Mouse (Mus musculus) gastrocnemius, postnatal 4 days (tissue): ENCODE data around the gene Xrcc1. TPM values are rescaled to one million over a fixed set of nuclear protein-coding genes. Genes with fewer than 3 reads are reported as not detected.

Source experiments
- DNase-seq, 2 experiments: peaks; one replicate each; pipeline ENCODE4 v3.0.0; 2021 to 2022; ENCODE audit warnings: low spot score in 2 of 2, mixed read lengths in 2 of 2
- total RNA-seq, 2 experiments: library from RNA; stranded (reverse); gene quantifications; 2 replicates each; pipeline ENCODE4 v1.2.3; 2021

Gene Xrcc1
- total RNA-seq, 2 experiments from 2014 or later, result 44.4 to 45.2 TPM

DNA sequence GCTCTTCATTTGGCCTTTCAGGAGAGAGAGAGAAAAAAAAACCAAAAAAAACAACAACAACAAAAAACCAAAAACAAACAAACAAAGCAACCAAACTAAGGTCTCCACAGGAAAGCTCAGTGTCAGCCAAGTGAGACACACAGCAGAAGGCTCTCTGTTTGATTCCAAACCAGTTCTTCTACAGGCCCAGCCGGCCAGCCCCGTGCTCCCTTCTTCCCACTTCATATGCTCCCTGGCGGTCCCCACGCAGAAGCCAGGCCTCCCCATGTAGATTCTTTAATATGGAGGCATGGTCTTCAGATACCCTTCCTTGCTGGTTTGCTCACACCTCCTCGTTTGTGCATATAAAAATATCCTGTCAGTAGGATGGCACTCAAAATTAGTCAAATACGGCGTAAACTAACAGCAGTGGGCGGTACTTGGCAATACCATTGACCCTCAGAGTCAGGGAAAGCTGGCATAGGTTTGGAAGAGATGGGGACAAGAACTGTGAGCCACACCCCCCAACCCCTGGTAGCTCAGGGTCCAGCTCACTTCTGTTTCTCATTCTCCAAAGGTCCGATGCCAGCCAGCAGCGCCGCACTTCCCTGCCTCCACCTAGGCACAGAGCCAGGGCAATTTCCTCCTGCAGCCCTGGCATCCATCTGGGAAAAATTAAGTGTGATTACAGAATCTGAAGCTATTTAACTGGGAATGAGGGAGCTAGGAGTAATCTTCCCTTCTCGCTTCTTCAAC, 20.2 kb upstream of the Xrcc1 start:
- DNase-seq, result no peak

DNA sequence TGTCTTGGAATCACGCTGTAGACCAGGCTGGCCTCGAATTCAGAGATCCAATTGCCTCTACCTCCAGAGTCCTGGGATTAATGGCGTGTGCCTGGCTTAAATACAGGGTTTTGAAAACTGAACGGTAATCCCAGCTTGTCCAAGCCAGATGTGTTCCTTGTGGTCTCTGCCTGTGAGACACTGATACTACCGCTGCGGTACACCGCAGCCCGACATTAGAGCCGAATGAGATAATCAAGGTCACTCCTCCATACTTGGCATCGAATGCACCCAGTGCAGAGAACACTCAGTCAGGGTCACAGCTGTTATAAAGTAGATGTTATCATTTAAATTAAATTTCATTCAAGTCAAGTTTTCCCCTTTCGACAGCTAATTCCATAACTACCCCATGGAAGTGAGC, 17.2 kb upstream of the Xrcc1 start:
- no peak for DNase-seq

DNA sequence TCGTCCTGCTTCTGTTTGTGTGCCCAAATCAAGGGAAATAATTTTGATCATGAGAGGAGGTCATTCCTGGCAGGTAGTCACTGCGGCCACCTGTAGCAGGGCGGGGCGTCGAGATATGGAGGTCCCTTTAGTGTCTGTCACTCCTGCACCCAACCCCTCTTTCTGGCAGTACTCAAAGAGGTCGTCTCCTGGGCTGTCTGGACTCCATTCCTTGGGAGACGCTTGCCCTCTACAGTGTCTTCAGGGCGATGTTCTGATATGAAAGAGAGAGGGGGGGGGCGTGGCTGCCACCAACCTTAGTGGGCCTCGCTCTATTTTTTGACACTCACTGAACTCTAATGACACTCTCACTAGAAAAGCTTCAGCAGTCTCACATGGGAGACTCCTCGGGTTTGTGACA, 16.5 kb upstream of the Xrcc1 start:
- DNase-seq, result no peak

DNA sequence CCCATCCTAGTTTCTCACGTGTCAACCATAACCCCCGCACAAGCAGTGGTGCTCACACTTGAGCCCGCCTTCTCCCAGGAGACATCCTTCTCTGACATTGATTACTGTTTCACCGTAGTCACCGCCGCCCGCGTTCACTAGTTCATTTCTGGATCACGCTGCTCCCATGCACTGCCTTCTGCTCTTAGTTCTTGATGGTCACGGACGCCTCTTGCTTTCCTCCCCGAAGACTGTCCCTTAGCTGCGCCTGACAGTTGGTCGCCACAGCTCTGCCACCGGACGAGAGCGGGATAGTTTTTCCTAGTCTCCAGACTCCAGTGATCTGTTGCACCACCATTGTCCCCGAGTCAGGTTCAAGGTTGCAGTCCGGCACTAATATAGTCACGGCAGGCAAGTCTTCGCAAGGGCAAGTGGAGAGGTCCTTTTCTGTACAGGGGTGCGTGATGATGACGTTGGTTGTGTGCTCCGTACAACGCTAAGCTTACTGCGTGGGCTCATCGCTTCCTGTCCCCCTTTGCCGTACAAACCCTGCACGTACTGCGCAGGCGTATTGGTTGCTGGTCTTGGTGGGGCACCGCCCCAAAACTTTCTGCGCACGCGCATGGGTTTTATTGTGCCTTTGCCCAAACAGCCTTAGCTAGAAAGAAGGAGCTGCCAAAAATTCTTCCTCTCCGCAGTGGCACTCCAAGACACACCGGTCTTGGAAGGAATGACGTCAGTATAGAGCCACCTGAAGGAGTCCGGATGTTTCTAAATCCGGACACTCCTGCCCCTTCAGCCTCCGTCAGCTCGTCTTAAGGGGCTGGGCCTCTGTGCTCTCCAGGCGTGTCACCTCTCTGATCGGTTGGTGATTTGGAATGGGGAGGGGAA, 15.8 kb upstream of the Xrcc1 start, which contains the start of gene Irgq:
TSS of gene Irgq (plus strand) at position 628 of the 870 bp plus-strand sequence.
- DNase-seq, result peak; percentile 98

DNA sequence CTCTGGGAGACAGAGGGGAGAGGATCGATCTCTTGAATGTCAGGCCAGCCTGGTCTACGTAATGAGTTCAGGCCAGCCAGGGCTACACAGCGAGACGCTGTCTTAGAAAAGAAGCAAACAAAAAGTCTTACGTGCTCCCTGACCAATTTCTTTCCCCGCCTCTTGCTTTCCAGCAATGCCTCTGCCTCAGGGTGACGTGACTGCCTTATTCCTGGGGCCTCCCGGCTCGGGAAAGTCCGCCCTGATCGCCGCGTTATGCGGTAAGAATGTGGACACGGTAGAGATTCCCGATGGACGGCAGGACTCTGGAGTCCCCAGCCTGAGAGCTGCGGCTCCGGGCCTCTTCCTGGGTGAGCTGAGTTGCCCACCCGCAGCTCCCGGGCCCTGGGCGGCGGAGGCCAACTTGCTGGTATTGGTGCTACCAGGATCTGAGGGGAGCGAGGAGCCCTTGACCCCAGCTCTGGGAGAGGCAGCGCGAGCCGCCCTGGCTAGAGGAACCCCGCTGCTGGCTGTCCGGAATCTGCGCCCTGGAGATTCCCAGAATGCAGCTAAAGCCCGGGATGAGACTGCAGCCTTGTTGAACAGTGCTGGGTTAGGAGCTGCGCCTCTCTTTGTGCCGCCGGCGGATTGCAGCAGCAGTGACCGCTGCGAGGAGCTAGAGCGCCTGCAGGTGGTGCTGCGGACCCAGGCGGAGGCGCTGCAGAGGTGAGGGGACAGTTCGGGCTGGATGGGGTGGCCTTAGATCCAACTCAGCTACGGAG, 14.7 kb upstream of the Xrcc1 start:
- peak; percentile 59 to 82 for DNase-seq

DNA sequence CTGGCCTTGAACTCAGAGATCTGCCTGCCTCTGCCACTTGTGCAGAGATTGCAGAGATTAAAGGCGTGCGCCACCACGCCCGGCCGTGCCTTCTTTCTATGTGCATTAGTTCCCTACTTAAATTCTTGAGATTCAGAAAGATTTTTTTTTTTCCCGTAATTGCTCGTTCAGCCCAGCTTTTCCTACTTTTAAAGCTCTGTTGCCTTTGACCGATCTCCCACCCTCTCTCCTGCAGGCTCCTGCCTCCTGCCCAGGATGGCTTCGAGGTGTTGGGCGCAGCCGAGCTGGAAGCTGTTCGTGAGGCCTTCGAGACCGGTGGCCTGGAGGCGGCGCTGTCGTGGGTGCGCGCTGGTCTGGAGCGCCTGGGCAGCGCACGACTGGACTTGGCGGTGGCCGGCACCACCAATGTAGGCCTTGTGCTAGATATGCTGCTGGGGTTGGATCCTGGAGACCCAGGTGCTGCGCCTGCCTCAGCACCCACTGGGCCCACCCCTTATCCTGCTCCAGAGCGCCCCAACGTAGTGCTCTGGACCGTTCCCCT, 13.0 kb upstream of the Xrcc1 start:
- no peak for DNase-seq

DNA sequence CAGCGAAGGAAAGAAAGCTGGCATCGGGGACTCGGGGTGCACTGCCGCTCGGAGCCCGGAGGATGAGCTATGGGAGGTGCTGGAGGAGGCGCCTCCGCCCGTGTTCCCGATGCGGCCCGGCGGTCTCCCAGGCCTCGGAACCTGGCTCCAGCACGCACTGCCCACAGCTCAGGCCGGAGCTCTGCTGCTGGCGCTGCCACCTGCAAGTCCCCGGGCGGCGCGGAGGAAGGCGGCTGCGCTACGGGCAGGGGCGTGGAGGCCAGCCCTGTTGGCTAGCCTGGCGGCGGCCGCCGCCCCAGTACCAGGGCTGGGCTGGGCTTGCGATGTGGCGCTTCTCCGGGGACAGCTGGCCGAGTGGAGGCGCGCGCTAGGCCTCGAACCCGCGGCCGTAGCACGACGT, 12.3 kb upstream of the Xrcc1 start:
- no peak for DNase-seq

DNA sequence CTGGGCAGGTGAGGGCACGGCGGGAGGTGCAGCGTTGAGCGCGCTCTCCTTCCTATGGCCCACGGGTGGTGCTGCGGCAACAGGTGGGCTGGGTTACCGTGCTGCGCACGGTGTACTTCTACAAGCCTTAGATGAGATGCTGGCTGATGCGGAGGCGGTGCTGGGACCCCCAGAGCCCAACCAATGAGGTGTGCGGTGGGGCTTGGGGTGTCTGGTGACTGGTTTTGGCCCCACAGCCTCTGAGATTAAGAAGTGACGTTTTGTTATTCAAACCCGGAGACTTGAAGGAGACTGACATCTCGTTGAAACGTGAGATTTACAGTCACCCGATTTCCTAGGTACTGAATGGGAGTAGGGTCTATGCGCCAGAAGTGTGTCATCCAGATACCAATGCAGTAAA, 11.8 kb upstream of the Xrcc1 start:
- no peak for DNase-seq

DNA sequence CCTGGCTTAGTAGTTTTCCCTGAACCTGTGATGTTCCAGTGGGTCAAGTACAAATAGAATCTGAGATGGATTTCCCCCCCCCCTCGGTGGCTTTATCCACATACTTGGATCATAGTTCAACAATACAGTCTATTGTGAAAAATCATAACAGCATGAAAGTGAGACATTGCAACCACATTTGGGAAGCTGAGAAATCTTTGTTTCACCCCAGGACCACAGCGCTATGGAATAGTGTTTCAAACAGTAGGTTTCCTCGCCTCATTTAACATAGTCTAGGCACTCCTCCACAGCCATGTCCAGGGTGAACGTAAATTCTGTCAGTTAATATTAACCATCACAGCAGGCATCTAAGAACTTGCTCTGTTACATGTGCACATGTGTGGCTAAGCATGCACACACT, 9.0 kb upstream of the Xrcc1 start:
- DNase-seq, result no peak

DNA sequence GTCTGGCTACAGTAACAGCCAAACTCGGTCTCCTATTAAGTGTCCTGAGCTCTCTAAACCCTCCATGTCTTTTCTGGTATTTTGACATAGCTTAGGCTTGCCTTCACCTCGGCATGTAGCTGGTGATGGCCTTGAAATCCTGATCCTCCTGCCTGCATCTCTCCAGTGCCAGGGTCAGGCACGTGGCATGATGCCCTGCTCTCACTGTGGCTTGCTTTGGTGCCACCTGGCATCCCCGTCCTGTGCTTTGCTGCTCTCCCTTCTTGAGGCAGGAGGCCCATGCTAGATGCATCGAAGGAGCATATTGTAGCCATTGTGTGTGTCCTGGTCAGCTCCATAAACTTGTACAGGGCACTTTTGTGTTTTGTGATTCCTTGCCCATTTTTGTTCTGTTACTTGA, 8.5 kb upstream of the Xrcc1 start:
- DNase-seq, result no peak

DNA sequence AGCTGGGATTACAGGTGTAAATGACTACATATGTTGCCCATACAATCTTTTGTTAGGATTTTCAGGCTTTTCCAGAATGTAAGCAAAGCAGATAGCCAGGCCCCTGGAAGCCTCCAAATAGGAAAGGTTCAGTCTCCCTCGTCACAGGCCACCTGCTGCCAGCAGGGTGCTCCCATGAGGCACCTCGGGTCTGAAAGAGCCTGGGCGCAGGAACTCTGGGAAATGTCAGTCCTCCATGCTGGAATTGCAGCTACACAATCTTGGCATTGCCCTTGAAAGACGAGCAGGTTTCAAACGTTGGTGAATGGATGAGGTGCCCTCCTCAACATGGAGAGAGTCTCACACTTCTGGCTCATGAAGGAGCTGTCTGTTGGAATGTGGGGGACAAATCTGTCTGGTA, 7.9 kb upstream of the Xrcc1 start:
- no peak for DNase-seq

DNA sequence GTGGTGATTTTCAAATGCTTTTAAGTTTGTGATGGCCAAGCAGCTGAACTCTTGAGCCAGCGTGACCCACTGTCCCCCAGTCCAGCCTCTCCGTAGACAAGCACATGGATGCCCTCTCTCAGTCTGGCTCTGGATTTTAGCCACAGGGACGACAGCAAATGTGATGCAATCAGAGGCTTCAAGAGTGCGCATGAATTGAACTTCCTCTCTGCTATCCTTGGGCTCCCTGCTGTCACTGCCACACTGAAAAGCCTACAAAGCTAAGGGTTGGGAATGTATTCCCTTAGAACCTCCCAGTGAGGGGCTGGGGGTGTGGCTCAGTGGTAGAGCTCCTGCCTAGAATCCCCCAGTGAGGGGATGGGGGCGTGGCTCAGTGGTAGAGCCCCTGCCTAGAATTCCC, 7.4 kb upstream of the Xrcc1 start:
- DNase-seq, result no peak

DNA sequence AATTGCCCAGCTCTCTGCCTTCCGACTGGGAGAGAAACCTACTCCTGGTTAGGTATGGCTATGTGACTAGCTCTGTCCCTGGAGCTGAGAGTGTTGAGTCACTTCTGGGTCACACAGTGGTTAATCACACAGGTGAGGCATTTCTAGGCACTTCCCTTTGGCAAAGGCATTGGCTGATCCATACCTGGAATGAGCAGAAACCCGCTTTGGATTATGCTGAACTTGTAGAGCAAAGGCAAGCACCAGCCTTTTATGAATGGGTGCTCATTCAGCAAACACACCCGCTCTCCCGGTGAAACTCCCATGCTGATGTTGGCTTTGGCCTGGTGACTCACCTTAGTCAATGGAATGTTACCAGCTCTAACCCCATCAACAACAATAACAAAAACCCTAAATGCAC, 6.4 kb upstream of the Xrcc1 start:
- DNase-seq, result no peak

DNA sequence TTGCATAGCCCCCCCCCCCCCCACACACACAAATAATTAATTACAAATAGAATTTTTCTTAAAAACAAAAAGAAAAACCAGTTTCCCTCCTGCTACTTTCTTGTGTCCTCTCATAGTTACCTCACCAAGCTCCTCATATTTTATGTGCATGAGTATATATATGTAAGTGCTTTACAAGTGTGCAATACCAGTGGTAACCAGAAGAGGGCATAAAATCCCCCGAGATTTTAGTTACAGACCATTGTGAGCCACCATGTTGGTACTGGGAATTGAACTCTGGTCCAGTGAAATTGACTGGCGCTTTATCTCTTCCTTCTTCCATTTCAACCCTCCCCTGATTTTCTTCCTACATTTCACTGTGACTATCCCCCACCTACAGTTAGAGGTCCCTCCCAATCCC, 1.6 kb upstream of the Xrcc1 start:
- DNase-seq, result no peak

DNA sequence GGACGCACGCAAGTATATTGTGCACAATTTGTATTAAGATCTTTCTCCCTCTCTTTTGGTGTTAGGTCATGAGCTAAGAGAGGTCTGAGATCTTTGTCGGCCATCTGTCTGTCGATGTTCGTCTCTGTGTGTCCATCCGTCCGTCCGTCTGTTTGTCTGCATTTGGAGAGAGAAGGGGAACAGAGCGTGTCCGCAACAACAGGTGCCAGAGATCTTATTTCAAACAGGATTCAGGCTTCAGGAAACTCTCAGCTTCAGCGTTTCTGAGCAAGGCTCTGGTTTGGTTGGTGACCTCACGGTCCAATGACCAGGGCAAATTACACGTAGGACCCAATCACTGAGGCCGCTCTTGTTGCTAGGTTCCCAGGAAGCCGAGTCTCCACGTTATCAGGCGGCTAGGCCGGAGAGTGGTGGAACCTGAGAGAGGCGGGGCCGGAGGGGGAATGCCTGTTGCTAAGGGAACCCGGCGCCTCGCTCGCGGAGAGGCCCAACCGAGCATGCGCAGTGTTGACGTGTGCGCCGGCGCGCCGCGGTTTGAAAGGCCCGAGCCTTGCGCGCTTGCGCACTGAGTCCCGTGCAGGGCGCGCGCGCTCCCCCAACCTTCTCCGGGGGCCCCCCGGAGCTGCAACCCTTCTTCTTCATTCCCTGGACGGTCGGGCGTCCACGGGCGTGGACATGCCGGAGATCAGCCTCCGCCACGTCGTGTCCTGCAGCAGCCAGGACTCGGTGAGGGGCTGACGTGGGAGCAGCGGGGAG, 723 bp downstream of the Xrcc1 start:
- DNase-seq, result peak; percentile 99

DNA sequence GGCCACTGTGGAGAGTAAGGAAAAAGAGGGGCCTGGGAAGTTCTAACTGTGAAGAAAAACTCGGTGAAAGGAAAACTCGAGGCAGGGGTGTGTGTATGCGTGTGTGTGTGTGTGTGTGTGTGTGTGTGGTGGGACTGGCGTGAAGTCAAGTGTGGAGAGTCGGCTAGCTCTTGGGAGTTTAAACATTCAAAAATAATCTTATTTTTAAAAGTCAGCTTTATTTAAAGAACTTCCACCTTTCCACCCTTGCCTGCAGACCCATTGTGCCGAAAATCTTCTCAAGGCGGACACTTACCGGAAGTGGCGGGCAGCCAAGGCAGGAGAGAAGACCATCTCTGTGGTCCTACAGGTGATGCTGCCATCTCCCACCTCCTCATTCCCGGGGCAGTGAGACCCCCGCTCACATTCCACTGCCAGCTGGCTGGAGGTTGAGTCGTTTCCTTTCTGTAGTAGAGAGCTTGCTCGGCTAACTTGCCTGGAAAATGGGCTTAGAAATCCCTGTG, 1.5 kb downstream of the Xrcc1 start:
- DNase-seq, result no peak

DNA sequence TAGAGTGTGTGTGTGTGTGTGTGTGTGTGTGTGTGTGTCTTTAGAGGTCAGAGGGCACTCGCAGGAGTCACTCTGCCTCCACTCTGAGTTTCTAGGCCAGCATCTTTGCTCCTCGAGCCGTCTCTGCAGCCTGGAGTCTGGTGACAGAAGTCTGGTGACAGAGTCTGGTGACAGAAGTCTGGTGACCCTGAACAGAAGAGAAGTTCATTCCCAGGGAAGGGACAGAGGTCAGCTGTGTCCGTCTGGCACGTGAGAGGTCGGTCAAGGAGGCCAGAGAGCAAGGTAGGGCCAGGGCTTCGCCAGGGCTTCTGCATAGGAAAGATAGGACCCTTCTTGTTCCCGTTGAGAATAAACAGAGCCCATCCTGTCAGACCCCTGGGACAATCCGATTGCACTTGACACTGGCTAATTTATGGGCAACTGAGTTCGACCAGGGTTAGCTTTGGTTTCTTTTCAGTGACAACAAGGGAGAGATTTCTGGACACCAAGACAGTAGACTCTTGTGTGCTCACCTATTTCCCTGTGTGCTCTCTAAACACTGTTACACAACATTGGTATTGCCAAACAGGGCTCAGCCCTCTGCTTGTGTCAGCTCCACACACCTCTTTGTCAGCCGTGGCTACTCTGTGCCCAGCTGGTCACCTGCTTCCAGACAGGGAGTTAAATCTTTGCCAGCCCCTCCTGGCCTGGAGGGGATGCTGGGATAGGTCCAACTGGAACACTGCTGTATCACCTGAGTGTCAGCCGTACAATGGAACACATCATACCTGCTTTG, 6.1 kb downstream of the Xrcc1 start:
- DNase-seq, result no peak

DNA sequence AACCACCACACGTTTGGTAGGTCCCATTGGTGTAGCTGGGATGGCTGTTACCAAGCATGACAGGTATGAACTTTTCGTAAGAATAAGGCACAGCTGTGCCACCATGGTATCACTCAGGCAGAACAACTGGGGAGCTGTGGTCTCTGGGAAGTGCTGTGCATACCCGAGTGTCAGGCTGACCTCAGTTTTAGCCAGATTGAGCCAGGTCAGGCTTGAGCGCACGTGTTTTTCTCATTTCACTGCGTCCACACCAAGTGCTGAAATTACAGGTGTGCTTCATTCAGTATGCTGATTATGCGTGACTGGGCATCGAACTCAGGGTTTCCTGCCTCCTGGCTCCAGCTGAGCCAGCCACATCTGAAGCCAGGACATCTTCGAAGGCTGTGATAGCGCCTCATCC, 9.7 kb downstream of the Xrcc1 start:
- no peak for DNase-seq

DNA sequence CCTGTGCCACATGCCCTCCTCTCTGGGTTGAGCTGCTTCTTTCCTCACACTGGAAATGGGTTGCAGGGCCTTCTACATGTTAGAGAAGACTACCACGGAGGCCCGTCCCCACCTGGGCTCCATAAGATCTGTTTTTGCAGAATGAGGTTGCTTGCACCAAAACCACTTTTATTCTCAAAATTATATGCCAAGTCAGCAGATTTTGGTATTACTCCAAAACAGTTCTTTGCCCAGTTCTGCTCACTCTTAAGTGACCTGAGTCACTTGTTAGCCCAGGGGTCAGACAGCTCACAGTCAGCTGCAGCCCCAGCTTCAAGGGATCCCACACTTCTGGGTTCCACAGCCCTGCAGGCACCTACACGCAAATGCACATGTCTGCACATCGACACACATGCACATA, 15.4 kb downstream of the Xrcc1 start:
- DNase-seq, result no peak
